Mouse (Mus musculus) embryo, embryonic 11 days (tissue): Measurements from ENCODE around the gene Brdt.
"Not testable (repeated sequence)": the region's sequence is repeated elsewhere in the genome, so short reads cannot be mapped to it uniquely, and the experiment has no call there.

Source experiments
- DNase-seq: peaks from one replicate; pipeline ENCODE4 v3.0.0-alpha.2; 2015

Brdt gene

DNA sequence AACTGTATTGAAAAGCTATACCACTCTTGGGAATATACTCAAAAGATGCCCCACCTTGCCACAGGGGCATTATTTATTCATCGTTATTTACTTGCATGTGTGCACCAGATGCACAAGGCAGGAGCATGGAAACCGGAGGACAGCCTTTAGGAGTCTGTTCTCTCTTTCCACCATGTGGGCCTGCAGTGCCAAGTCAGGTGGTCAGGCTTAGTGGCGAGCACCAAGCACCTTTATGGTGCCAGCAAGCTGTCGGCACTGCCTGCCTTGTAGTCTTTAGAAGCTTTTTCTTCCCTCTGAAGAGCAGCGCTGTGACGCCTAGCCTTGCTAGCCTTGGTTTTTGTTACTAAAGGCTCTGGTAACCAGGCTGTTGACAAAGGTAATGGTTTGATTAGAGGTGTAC lies 11.9 kb downstream of the Brdt start:
- no peak for DNase-seq

DNA sequence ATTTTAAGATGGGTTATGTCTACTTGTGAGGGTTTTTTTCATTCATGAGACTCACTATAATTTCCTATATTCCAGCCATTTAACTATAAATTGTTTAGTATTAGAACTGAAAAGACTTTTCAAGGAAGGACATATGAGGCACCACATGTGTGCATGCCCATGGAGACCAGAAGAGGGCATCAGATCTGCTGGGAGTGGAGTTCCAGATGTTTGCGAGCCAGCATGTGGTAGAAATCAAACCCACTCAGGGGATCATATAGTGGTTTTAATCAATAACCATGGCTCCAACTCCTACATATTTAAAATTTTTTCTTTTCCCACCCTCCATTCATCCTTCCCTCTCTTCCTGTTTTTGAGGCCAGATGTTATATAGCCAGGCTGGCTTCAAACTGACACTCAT lies 15.3 kb downstream of the Brdt start:
- DNase-seq, result peak; percentile 41

DNA sequence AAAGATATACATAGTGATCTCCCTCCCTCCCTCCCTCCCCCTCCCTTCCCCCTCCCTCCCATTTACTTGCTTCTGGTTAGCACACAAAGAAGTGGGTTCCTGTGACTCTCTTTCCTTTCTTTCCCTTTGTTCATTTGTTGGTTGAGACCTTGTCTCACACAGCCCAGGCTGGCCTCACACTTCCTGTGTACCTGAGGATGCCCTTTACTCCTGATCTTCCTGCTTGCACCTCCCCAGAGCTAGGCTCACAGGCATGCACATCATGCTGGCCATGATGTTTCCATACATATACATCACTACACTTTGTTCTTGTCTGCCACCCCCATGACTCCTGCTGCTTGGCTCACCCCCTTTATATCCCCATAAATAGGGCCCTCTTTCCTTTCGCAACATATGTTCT lies 21.6 kb downstream of the Brdt start:
- DNase-seq, result no peak

DNA sequence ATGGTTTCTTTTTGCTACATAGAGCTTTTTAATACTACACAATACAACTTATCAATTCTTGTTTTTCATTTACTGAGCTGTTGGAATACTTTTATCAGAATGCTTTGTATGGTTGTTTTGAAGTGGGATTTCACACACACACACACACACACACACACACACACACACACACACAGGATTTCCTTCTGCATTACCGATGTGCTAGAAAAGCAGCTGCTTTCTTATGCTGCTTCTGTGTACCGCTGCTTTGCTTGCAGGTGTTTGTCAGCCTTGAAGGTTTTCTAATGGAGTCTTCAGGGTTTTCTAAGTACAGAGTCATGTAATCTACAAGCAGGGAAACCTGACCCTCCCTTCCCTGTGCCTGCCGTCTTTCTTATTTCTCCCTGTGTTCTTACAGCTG lies 23.0 kb downstream of the Brdt start:
- DNase-seq, result no peak

DNA sequence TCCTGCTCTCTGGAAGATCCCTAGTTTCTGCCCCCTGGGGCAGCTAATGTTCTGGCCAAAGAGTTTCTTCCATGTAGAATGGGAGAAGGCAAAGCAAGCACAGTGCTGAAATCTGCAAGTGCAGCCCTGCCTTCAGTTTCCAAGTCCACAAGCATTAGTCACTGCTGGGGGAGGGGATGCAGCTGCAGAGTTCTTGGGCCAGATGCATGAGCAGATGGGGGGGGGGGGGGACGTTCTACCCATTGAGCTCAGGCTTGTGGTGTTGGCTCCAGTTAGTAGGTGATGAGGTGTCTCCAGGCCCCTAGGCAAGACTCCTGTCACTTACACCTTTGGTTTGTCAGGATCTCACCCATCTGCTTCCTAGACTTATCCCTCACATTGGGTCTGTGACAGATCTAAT lies 24.8 kb downstream of the Brdt start:
- DNase-seq, result no peak

DNA sequence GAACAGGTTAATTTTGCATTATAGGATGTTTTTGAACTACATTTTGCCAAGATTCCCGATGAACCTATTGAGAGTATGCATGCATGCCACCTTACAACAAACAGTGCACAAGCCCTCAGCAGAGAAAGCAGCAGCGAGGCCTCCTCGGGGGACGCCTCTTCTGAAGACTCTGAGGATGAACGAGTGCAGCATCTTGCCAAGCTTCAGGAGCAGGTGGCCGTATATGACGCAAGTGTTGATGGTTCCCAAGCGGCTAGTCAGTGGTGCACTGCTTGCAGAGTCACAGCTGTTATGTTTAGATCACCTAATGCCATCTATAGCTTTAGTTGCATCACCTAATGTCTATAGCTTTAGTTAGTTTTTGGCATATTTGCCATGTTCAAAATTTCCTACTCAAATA lies 26.8 kb downstream of the Brdt start:
- no peak for DNase-seq

DNA sequence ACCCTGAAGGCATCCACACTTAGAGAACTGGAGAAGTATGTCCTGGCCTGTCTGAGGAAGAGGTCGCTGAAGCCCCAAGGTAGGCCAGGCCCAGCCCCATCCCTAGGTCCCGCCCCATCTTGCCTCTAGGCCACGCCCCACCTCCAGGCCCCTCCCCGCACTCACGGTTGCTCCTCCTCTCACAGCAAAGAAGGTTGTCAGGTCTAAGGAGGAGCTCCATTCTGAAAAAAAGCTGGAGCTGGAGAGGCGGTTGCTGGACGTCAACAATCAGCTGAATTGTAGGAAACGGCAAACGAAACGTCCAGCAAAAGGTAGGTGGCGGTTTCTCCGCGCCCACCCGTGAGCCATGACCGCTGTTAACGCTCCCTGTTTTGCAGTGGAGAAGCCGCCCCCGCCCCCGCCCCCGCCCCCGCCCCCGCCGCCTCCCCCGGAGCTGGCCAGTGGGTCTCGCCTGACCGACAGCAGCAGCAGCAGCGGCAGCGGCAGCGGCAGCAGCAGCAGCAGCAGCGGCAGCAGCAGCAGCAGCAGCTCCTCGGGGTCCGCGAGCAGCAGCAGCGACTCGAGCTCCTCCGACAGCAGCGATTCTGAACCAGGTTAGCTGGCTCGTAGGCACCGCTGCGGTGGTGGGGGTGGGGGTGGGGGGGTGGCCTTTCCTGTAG lies 28.6 kb downstream of the Brdt start:
- peak; percentile 91 for DNase-seq

DNA sequence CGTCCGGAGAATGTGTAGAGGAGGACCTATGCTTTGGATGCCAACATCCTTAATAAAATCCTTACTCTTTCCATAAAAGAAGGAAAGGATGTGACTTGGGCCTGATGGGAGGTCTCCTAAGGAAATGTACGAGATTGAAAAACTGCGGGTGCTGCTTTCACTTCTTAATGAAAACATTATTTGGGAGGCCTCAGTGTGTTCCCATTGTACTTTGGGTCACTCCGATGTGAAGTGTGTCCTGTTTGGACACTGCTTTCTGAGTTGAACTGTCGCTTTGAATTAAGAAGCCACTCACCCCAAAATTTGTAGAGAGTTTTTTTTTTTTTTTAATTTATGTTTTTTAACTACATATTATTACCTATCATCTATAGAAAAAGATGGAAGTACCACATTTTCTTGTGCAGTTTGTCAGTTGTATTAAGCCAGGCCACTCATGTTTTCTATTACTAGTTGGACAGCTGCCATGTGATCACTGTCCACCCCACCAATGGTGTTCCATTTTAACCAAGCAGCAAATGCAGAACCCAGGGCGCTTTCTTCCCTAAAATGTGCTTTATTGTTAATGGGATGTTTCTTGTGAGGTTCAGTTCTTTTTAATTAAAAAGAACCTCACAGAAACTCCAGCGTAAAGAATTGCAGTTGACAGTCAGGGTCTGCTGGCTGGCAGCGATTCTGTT lies 29.2 kb downstream of the Brdt start:
- DNase-seq, result peak; percentile 11

DNA sequence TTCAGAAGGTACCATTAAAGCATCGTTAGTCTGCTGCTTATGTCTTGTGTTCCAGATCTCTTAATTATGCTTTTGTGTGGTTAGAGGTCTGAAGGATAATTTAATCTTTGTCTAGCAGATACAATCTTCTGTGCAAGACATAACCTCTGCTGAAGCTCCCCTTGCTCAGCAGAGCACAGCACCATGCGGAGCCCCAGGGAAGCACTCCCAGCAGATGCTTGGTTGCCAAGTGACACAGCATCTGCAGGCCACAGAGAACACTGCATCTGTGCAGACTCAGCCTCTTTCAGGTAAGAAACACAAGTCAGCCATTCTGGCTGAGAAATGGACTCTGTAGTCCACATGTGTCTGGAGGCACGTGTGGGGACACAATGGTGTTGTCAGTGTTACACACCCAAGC lies 39.1 kb downstream of the Brdt start:
- no peak for DNase-seq

DNA sequence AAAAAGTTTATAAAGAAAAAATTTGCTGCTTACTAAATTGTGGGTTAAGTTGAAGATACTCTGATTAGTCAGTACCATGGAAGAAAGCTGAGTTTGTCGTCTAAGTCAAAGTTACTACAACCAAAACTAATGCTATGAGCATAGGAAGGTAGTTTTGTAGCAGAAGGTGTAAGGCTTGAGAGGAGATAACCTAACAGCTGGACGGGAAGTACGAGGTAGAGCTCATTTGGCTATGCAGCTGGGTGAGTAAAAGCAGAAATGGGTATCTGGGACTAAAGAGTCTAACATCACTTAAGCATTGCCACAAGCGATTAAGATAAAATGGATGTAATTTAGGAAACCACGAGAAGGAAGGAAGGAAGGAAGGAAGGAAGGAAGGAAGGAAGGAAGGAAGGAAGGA lies 40.4 kb downstream of the Brdt start:
- DNase-seq, result no peak

DNA sequence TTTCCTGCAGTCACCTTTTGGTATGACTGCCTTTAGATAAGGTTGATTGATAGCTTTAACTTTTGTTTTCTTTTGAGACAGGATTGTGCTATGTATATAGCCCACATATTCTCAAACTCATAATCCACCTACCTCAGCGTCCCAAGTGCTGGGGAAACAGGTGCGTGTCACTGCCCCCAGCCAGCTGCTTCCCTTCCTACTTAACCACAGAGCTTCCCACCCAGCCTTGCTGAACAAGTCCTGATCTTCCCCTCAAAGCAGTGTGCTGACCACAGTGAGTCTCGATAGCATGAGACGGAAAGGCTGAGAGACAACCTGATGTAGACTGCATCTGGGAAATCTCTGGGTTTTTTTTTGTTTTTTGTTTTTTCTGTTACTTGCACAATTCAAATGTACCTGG lies 42.3 kb downstream of the Brdt start:
- no peak for DNase-seq

DNA sequence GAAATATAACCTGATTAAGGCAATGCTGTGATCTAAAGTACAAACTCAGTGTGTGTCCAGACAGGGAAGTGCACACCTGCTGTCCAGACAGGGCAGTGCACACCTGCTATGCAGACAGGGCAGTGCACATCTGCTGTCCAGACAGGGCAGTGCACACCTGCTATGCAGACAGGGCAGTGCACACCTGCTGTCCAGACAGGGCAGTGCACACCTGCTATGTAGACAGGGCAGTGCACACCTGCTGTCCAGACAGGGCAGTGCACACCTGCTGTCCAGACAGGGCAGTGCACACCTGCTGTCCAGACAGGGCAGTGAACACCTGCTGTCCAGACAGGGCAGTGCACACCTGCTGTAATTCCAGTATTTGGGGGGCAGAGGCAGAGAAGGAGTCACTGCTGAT lies 55.5 kb downstream of the Brdt start:
- DNase-seq, result not testable (repeated sequence)

DNA sequence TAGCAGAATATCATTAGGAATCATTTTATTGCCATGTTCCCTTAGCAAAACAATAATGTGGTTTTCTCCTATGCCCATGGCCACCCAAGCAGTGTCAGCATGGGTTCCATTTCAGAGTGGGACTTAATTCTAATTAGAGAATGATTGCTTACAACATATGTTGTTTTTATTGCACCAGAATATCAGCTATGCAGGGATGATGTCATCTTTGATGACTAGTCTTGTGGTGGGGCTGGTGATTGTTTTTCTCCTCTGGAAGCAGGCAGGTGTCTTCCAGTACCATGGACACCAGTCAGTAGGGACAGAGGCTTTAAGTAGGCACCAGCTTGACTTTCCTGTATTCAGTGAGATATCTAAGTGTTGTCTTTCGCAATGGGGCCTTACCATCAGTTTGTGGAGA lies 56.8 kb downstream of the Brdt start:
- no peak for DNase-seq

DNA sequence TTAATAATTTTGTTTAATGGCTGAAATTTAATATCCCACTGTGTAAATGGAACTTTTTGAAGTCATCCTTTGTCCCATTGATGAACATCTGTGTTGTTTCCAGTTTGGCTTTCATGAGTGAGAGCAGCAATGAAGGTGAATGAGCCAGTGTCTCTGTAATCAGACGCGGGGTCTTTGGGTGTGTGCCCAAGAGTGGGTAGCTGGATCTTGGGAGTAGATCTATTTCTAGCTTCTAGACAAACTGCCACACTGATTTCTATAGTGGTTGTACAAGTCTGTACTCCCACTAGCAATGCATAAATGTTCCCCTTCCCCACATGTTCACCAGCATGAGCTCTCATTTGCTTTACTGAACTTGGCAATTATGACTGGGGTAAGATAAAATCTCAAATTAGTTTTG lies 58.4 kb downstream of the Brdt start:
- DNase-seq, result no peak

DNA sequence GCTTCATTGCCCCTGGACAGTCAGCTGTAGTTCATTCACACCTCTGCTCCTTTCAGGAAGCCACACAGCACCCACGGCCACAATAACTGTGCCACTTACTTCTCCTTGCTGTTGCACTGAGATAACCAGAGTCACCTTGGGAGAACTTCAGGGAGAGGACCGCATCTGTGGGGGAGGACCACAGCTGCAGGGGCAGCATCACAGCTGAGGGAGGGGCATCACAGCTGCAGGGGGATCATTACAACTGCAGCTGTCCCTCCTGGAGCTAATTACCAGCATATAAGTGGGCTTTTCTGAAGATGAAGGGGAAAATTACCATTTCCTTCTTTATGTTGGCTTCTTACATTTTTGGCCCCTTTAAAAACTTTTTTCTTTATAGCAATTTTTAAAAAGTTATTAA lies 63.5 kb downstream of the Brdt start:
- DNase-seq, result no peak

DNA sequence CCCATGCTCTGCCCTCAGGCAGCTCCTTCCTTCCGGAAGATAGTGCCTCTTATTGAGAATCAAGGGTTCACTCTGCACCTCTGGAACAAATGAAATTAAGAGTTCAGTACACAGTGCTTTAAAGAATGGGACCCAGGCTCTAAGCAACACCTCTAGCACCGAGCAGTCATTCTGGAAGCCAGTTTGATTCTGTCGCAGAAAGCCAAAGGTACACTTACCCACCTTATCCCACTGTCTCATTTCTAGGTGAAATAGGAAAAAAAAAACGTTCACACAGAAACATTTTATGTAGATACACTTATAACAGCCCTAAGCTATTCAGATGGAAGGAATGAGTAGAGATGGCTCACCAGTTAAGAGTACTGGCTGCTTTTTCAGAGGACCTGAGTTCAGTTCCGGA lies 71.5 kb downstream of the Brdt start, which contains the start of gene Ephx4:
TSS of gene Ephx4 (plus strand) at position 301 of the 400 bp plus-strand sequence.
- DNase-seq, result no peak

DNA sequence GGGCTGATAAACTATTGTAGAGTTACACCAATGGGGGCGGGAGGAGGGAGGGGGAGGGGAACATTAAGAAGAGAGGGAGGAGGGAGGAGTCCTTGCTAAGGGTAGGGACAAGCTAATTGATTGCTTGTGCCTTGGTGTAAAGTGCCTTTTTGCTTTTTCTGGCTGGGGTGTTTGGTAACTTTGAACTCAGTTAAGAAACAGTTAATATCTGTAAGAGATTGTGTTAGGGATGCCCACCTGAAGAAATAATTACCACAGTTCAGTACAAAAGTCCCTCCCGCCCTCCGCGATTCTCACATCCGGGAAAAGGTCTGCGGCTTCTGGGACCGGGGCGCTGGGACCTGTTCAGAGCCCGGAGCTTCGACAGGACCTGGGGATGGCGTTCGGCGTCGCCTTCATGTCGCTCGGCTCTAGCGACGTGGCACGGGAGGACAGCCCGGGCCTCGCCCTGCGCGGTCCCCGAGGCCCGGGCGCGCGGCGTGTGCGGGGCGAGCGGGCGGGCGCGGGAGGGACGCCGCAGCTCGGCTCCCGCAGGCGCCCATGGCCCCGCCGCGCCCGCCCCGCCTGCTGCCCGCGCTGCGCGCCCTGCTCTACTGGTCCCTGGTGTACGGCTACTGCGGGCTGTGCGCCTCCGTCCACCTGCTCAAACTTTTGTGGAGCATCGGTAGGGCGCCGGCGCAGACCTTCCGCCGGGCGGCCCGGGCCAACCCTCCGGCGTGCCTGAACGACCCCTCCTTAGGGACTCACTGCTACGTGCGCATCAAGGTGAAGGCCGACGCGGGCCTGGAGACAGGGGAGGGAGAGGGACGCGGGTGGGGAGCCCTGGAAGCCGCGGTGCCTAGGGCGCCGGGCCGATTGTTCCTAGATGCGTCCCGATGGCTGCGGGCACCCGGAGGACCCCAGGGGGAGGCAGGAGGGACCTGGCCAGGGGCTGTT lies 72.3 kb downstream of the Brdt start:
- peak; percentile 59 for DNase-seq

DNA sequence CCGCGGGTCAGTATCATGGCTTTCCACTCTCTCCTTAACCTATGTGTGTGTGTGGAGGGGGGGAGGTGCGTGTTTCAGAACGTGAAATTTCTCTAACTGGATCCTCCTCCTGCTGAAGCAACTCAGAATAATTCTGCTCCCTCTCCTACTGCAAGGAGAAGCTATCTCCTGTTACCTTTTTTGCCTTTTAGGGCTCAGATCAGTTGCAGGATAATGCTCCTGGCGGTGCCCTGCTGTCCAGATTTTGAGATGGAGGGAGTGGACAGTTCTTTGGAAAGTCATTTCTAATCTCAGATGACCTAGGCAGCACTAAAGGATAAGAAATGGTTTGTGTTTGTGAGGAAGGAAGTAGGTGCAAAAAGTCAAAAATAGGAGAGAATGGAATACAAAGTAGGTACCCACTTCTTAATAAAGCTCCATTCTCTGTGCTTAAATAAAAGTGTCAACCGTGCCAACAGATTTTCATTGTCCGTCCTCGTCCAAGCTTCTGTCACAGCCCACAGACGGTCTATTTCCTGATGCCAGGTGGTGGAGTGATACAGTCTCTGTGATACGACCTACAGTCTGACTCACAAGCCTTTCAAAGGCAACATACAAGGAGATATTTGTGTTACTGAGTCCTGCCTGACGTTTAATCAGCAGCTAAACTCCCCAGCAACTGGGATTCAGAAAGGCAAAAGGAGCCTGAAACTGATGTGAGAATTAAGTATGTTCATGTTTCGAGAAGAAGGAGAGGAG lies 73.2 kb downstream of the Brdt start:
- DNase-seq, result no peak

DNA sequence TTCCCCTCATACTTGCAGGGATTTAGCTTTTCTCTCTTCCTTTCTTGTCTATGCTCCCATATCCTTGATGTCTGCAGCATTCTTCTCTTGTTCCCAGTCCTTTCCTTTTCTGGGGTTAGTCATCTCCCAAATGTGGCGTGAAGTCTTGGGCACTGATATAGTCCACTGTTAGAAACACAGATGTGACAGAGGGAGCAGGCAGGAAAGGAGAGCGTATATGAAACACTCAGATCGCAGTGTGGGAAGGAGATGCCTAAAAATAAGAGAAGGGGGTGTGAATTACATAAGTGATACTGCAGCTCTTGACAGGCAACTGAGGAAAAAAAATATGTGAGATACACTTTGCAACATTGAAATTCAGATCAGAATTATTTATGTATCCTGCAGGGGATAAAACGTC lies 74.4 kb downstream of the Brdt start:
- no peak for DNase-seq

DNA sequence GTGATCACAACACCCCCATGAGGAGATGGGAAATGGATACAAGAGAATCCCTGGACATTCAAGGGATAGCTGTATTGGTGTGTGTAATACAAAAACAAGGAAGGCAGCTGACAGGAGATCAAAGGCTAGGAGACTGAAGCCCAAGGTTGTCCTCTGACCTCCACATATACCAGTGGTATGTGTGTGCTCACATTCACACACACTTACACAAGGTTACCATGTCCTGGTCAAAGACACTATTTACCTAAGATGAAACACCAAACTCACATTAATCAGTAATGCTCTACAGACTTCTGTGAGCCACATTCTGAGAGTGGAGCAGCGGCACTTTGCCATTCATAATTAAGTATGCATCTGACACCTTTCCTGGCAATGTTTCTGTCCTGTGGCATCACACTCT lies 79.3 kb downstream of the Brdt start:
- DNase-seq, result no peak

DNA sequence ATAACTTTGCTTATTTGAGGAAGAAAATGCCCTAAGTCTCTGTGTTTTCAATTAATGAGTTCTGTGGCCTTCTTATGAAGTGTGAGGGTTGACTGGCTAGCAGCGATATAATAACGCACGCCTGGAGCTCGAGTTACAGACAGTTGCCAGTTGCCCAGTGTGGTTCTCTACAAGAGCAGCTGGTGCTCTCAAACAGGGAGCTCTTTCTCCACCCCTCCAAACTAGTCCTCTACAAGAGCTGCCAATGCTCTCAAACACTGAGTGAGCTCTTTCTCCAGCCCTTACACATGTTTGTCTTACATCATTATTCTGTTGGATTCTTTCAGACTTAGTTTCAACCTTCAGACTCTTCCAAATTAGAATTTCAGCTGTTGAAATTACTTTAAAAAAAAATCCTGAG lies 80.4 kb downstream of the Brdt start:
- no peak for DNase-seq

DNA sequence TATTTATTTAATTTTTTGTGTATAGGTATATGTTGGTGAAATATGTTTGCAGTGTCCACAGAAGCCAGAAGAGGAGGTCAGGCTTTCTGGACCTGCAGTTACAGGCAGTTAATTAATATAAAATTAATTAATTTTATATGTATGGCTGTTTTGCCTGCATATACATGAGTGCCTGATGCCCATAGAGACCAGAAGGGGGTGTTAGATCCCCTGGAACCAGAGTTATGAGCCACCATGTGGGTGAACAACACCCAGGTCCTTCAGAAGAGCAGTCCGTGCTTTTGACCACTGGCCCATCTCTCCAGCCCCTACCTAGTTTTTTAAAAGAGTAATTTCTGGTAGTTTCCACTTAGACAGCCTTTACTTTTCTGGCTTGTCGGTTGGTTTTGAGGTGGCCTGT lies 81.3 kb downstream of the Brdt start:
- DNase-seq, result no peak

DNA sequence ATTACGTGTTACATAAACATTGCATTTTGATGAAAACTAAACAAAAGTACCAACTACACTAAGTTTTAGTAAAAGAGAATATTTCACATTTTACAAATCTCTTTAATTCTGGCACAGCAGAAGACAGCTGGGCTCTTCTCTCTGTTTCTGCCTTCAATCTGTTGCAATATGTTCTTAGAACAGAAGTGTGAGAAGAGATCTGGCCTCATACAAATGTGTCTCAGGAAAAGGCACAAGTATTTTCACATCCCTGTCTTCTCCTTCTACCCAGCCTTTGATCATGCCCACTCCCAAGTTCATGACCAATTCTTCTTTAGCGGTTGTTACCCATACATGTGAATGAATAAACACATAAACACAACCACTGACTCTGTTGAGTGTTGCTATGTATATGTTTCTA lies 84.1 kb downstream of the Brdt start:
- DNase-seq, result no peak
